Mouse (Mus musculus): ENCODE results near the gene Sh3pxd2b.

DNA sequence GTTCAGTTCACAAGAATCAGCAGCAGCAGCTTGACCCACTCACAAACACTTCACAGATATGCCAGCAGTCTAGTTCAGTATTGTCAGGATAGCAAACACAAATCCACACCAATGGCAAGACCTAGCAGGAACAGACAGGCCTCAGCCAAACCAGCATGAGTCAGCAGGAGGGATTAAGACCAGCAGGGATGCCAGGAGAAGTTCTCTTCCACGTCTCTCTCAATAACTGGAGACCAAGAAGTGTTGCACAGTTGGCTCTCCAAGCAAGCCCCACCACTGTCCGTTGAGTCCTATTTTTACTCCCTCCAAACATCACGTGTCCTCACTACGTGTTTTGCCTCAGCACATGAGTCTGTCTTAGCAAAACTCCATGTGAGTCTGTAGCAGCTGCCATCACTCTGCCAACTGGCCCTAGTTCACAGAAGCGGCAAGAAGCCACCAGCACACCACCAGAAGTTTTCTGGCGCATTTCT is 11.1 kb upstream of the Sh3pxd2b start:
- TF ChIP-seq POLR2A (IDR thresholded peaks at IDR 0.05; ENCODE audit: extremely low read depth, insufficient read depth, low read length) (no peak), CTCF (IDR thresholded peaks at IDR 0.05; ENCODE audit: extremely low read depth, insufficient read depth, low read length) (no peak)

All from cortical plate, adult 2 months (tissue).